8 mouse cellular contexts compared by ENCODE assay signal in genomic region chr1:74505393-74505720, GRCm38 (mm10). TPM values are rescaled to one million over a fixed set of nuclear protein-coding genes. Genes with fewer than 3 reads are reported as not detected.
A peak's percentile ranks its signal among the peaks of the same experiment; 100 is the strongest.
DNase-seq lines count a peak whose midpoint lies in the region; ATAC-seq and TF ChIP-seq lines count a peak whose summit lies in the region.

No protein-coding gene starts in this region.

- no peak for TF ChIP-seq CTCF in kidney, adult 2 months (conservative IDR thresholded peaks at IDR 0.05; ENCODE audit: insufficient read depth, insufficient read length, low read depth, low read length)

- no peaks in the 10 kb centered on the region; the same call in 1 of the 2 replicates for H3K4me1 ChIP-seq in kidney, adult 2 months (ENCODE audit: control insufficient read depth, insufficient read depth, low read length)
- H3K4me1 ChIP-seq in brown adipose tissue, adult 24 weeks (ENCODE audit: control insufficient read depth, insufficient read depth, insufficient read length, low read length), result no peaks in the 10 kb centered on the region; the same call in 1 of the 2 replicates
- peaks cover 32% of the 10 kb centered on the region for H3K4me1 ChIP-seq in hindbrain, embryonic 12.5 days
- peaks cover 32% of the 10 kb centered on the region for H3K4me1 ChIP-seq in midbrain, embryonic 12.5 days

- under 1% methylated on average over 22 of the region's 22 CpGs for WGBS in kidney, adult 2 months
- 2% methylated on average over 22 of the region's 22 CpGs for WGBS in hindbrain, embryonic 12.5 days
- 2% methylated on average over 22 of the region's 22 CpGs for WGBS in midbrain, embryonic 12.5 days

- ATAC-seq in hindbrain, embryonic 12.5 days (ENCODE audit: low FRiP score), result no peak
- ATAC-seq in midbrain, embryonic 12.5 days (ENCODE audit: low FRiP score, low read depth), result no peak

- TF ChIP-seq POLR2A in kidney, adult 2 months (IDR thresholded peaks at IDR 0.05; ENCODE audit: low read depth, low read length), result no peak

- H3K4me2 ChIP-seq in hindbrain, embryonic 12.5 days (replicated peaks), result peak overlapping the region; percentile 65
- H3K4me2 ChIP-seq in midbrain, embryonic 12.5 days (replicated peaks), result peak overlapping the region; percentile 72

- no peak overlapping the region for H3K27ac ChIP-seq in kidney, adult 2 months (ENCODE audit: insufficient read depth, low read depth, low read length)
- no peak overlapping the region for H3K27ac ChIP-seq in brown adipose tissue, adult 24 weeks (replicated peaks; ENCODE audit: low read depth, low read length)
- peak overlapping the region; percentile 70; the same call in 1 of the 2 replicates for H3K27ac ChIP-seq in hindbrain, embryonic 12.5 days
- peak overlapping the region; percentile 50; the same call in 1 of the 2 replicates for H3K27ac ChIP-seq in midbrain, embryonic 12.5 days (replicated peaks)

- peak overlapping the region; percentile 80 for H3K9ac ChIP-seq in hindbrain, embryonic 12.5 days
- H3K9ac ChIP-seq in midbrain, embryonic 12.5 days (replicated peaks), result peak overlapping the region; percentile 81

- no peaks in the 10 kb centered on the region for H3K27me3 ChIP-seq in kidney, adult 2 months (replicated peaks; ENCODE audit: control insufficient read depth, insufficient read depth, low read length)
- no peaks in the 10 kb centered on the region for H3K27me3 ChIP-seq in hindbrain, embryonic 12.5 days
- H3K27me3 ChIP-seq in midbrain, embryonic 12.5 days, result no peaks in the 10 kb centered on the region

- H3K9me3 ChIP-seq in hindbrain, embryonic 12.5 days (replicated peaks), result no peaks in the 10 kb centered on the region
- no peaks in the 10 kb centered on the region for H3K9me3 ChIP-seq in midbrain, embryonic 12.5 days

- H3K36me3 ChIP-seq in kidney, adult 2 months (ENCODE audit: control insufficient read depth, insufficient read depth, low read length), result no peaks in the 10 kb centered on the region
- no peaks in the 10 kb centered on the region for H3K36me3 ChIP-seq in hindbrain, embryonic 12.5 days
- H3K36me3 ChIP-seq in midbrain, embryonic 12.5 days, result no peaks in the 10 kb centered on the region

- H3K4me3 ChIP-seq in kidney, adult 2 months (ENCODE audit: insufficient read depth, low read depth, low read length), result peak overlapping the region; percentile 77
- H3K4me3 ChIP-seq in brown adipose tissue, adult 24 weeks (ENCODE audit: insufficient read depth, low read depth, low read length), result peak overlapping the region; percentile 67
- peak overlapping the region; percentile 91 for H3K4me3 ChIP-seq in hindbrain, embryonic 12.5 days
- peak overlapping the region; percentile 62 for H3K4me3 ChIP-seq in midbrain, embryonic 12.5 days

- DNase-seq in kidney, adult 2 months, result no peak
- no peak for DNase-seq in kidney, adult 18-20 months
- DNase-seq in layer of hippocampus, adult 11-12 months (ENCODE audit: low spot score), result no peak
- no peak for DNase-seq in adrenal gland, postnatal 14 days
- DNase-seq in gastrocnemius, postnatal 10 days, result no peak

RNA-seq across cellular contexts. Expression of gene Cnot9, which starts 0.5 kb away (rescaled TPM):
- polyA plus RNA-seq in kidney, adult 2 months (2012; rRNA removed), result 16.4 and 18.6 TPM in 2 replicates
- polyA plus RNA-seq in brown adipose tissue, adult 24 weeks (2012; ENCODE audit: insufficient read depth, insufficient read length, missing spikeins), result 9.7 and 9.8 TPM in 2 replicates
- 61.4 and 61.9 TPM in 2 replicates for polyA plus RNA-seq in hindbrain, embryonic 12.5 days (2016; fragmentation: Nextera tagmentation; extraction: Ambion mirVana)
- polyA plus RNA-seq in midbrain, embryonic 12.5 days (2016; fragmentation: Nextera tagmentation; extraction: Ambion mirVana), result 74.3 TPM in 2 replicates
- total RNA-seq in adrenal gland, postnatal 14 days (2021), result 30.8 and 32.2 TPM in 2 replicates
- 10 to 100 TPM; 16.6 to 18.7 TPM for total RNA-seq in gastrocnemius, postnatal 10 days (2021)

RNA-seq across cellular contexts. Expression of gene Plcd4, which starts 37.3 kb away (rescaled TPM):
- 1.0 and 1.4 TPM in 2 replicates for polyA plus RNA-seq in kidney, adult 2 months (2012; rRNA removed)
- 1.1 TPM in 1 of 2 replicates, not detected in the other for polyA plus RNA-seq in brown adipose tissue, adult 24 weeks (2012; ENCODE audit: insufficient read depth, insufficient read length, missing spikeins)
- polyA plus RNA-seq in hindbrain, embryonic 12.5 days (2016; fragmentation: Nextera tagmentation; extraction: Ambion mirVana), result 1.2 and 1.6 TPM in 2 replicates
- 1.1 and 1.5 TPM in 2 replicates for polyA plus RNA-seq in midbrain, embryonic 12.5 days (2016; fragmentation: Nextera tagmentation; extraction: Ambion mirVana)
- total RNA-seq in adrenal gland, postnatal 14 days (2021), result 0.34 and 0.44 TPM in 2 replicates
- total RNA-seq in gastrocnemius, postnatal 10 days (2021), result 10 to 100 TPM; 69.1 to 69.5 TPM

RNA-seq across cellular contexts. Expression of gene Usp37, which starts 38.7 kb away (rescaled TPM):
- polyA plus RNA-seq in kidney, adult 2 months (2012; rRNA removed), result 4.1 and 4.3 TPM in 2 replicates
- 3.4 and 3.6 TPM in 2 replicates for polyA plus RNA-seq in brown adipose tissue, adult 24 weeks (2012; ENCODE audit: insufficient read depth, insufficient read length, missing spikeins)
- 35.3 and 38.5 TPM in 2 replicates for polyA plus RNA-seq in hindbrain, embryonic 12.5 days (2016; fragmentation: Nextera tagmentation; extraction: Ambion mirVana)
- 42.1 and 44.2 TPM in 2 replicates for polyA plus RNA-seq in midbrain, embryonic 12.5 days (2016; fragmentation: Nextera tagmentation; extraction: Ambion mirVana)
- 17.0 and 19.6 TPM in 2 replicates for total RNA-seq in adrenal gland, postnatal 14 days (2021)
- total RNA-seq in gastrocnemius, postnatal 10 days (2021), result 10 to 100 TPM in 1 of 2 experiments, 1 to 10 TPM in 1; 9.0 to 14.0 TPM

Comparison
In these comparisons a context has a peak if more than half of its experiments do, and no peak if none do; other contexts are left out.
1. H3K27ac ChIP-seq: peak in hindbrain, embryonic 12.5 days (single experiment) and midbrain, embryonic 12.5 days (single experiment); none in kidney, adult 2 months (single experiment) and brown adipose tissue, adult 24 weeks (single experiment).
2. Peak in every context shown above with its lines, with median percentiles within 50 percentile points of each other: H3K4me3 ChIP-seq.